Mouse (Mus musculus) gastrocnemius, postnatal 4 days (tissue): ENCODE data around the gene Ip6k1. TPM values are rescaled to one million over a fixed set of nuclear protein-coding genes. Genes with fewer than 3 reads are reported as not detected.
A peak's percentile ranks its signal among the peaks of the same experiment; 100 is the strongest.

Source experiments
- DNase-seq, 2 experiments: peaks; one replicate each; pipeline ENCODE4 v3.0.0; 2021 to 2022; ENCODE audit warnings: low spot score in 2 of 2, mixed read lengths in 2 of 2
- total RNA-seq, 2 experiments: library from RNA; stranded (reverse); gene quantifications; 2 replicates each; pipeline ENCODE4 v1.2.3; 2021

Gene Ip6k1
- total RNA-seq, 2 experiments from 2014 or later: 59.7 to 66.2 TPM

- no peak for DNase-seq
Observed at GRCm38 (mm10) chr9:108023216-108023615, 20.9 kb downstream of the Ip6k1 start.

- DNase-seq: no peak
Observed at GRCm38 (mm10) chr9:108026584-108026983, 24.3 kb downstream of the Ip6k1 start.

DNA sequence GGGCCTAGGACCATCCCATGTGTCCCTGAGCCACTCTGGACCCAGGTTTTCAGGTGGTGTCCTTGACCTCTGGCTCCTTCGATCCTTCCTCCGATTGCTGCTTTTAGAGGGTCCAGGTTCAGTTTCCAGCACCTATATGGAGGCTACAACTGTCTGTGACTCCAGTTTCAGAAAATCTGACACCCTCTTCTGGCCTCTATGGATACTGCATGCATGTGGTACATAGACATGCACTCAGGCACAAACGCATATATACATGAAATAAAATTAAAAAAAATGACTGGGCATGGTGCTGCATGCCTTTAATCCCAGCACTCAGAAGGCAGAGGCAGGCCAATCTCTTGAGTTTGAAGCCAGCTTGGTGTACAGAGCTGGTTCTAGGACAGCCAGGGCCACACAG lies 25.6 kb downstream of the Ip6k1 start:
- no peak for DNase-seq

DNA sequence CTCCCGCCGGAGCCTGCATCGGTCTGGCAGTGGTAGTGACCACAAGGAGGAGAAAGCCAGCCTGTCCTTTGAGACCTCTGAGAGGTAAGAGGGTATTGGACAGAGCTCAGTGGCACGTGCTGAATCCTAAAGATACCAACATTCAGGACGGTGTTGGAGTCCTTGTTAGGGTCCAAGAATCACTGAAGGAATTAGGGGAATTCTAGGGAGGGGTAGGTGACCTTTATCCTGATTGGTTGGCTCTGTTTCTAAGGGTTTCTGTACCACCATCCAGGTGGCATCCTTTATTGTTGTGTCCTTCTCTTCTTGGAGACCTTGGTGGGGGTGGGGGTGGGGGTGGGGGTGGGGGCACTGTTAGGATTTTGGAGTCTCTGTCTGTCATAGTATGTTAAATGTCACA lies 29.8 kb downstream of the Ip6k1 start:
- DNase-seq: no peak

DNA sequence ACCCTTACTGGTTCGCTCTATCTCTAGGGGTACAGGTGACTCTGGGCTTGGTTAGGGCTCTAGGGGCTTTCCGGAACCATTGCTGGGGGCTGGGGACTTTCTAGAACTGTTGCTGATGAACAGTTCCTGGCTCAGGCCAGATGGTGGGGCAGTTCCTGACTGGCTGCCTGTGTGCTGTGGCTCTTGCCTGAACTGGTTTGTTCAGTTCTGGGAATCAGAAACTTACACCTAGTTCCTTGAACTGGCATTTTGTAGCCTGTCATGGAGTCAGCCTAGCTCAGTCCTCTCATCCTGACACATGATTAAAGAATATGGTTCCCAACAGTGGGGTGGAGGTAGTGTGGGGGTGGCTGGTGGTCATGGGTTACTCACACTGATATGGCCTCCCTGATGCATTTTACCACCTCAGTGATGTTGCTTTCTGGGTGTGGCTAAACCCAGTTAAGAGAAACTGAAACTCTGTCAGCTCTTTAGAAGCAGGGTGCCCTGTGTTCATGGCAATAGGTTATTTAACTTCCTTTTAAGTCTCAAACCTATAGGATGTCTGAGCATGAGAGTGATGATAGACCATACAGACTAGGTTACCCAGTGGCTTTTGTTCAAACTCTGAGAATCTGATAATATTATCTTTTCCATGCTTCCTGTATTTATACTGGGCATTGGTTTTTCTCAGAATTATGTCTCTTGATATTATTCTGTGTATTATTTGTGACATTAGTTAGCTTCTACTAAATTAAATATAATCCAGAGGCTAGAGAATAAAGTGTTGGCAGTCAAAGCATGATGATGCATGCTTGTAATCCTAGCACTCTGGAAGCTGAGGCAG lies 33.2 kb downstream of the Ip6k1 start:
- DNase-seq: no peak

- DNase-seq: no peak
Observed at GRCm38 (mm10) chr9:108044751-108045492, 42.6 kb downstream of the Ip6k1 start.

- no peak for DNase-seq
Observed at GRCm38 (mm10) chr9:108046582-108046981, 44.3 kb downstream of the Ip6k1 start.

DNA sequence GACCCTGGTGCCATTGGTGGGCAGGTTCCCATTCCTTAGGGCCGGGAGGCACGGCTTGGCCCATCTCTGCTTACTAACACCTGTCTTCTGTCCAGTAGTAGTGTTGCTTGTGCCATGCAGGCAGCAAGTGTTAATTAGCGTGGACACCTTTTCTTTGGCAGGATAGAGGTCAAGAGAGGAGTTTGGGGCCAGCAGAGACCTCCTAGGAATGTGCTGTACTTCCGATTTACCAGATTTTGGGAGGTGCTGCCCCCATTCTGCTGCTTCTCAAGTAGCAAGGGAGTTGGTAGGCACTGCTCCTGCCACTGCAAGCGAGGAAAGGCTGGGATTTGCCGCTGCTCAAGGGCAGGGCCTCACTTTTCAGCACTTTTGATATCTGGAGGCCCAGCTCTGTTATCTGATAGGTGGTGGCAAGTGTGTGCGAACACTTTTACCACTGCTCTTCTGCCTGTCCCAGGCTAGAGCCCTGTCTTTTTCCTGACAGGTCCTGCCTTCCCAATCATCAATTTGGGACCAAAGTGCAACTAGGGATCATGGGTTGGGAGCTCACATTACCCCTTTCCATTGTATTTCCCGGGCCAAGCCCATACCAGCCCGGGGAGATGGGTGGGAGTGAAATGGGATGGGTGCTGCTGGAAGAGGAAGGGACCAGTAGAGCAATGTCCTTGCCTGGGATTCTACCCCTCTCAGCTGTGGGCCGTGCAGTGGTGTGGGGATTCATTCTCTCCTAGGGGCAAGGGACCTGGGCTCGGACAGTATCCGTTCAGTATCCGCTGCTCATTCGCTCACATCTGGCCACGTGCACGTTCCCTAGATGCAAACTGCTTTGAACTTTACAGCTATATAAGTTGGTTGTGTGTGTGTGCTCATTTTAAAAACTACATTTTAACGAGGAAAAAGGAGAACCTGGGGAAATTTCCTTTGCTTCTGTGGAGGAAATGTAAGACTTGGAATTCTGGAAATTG lies 45.6 kb downstream of the Ip6k1 start:
- DNase-seq: no peak

GRCm38 (mm10) chr9:108048566-108048955 lies 46.3 kb downstream of the Ip6k1 start:
- no peak for DNase-seq

DNA sequence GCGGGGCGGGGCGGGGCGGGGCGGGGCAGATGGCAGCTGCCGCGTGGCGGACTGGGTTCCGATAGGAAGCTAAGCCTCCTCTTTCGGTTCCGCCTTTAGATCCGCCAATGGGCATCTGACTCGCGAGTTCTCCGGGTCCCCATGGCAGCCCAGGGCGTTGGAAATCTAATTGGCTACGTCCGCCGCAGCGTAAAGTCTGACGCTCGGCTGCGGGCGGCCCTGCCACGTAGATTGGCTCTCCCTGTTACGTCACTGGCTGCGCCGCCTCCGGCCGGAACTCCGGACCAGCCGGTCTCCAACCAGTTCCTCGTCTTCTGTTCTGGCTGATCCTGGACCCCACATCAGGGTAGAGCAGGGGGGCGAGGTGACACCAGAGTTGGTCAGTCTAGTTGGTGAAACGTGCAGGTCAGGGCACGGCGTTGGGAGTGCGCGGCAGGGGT lies 46.7 kb downstream of the Ip6k1 start, which contains the start of gene Gmppb:
Gene Gmppb (plus strand): TSS at position 227 of the 440 bp plus-strand sequence.
- peak; percentile 87 to 95 for DNase-seq

DNA sequence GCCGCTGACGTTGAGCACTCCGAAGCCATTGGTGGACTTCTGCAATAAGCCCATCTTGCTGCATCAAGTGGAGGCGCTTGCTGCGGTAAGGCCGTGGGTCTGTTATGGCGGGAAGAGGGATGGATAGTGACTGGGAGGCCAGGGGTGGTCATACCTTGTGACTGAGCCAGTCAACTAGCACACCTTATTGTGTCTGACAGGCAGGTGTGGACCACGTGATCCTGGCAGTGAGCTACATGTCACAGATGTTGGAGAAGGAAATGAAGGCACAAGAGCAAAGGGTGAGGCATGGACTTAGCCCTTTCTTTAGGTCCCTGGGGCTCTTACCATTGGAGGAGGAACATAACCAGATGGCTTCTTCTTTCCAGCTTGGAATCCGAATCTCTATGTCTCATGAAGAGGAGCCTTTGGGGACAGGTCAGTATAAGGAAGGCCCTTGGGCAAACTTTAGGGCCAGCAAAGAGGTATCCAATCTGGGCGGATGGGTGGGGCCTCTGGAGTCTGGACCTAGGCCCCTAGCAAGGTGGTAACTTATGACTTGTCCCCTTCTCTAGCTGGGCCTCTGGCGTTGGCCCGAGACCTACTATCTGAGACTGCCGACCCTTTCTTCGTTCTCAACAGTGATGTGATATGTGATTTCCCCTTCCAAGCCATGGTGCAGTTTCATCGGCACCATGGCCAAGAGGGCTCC lies 47.4 kb downstream of the Ip6k1 start:
- peak in 1 of 2 experiments; percentile 7 for DNase-seq

- peak in 1 of 2 experiments; percentile 7 for DNase-seq
Observed at GRCm38 (mm10) chr9:108051184-108051930, 49.1 kb downstream of the Ip6k1 start.

DNA sequence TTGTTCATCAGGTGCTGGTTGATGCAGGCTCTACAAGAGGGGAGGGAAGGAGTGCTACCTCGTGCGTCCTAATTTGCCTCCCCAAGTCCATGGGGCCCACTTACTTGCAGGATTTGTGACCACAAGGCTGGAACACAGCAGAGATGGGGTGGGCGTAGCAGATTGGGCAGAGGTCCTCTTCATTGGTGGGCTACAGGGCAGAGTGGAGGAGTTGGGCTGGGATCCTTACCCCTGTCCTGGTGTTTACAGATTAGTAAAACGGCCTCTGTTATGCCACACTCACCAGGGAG lies 49.6 kb downstream of the Ip6k1 start:
- no peak for DNase-seq

DNA sequence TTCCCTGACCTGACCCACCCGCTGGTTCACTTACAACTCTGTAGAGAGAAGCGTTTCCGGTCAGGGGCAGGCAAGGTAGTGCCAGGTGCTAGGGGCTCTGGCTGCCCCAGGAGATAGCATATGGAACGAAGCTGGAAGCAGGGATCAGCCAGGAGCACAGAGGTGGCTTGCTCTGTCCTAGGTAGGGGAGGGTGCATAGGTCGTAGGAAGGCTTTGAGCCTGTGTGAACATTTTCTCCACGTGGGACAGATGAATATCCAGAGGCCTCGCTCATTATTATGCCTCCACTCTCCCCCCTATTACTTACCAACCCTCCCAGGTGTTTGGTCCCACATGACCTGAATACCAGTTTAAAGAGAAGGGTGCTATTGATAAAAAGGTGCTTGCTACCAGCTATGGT lies 50.1 kb downstream of the Ip6k1 start:
- peak in 1 of 2 experiments; percentile 10 for DNase-seq

- DNase-seq: peak; percentile 90 to 96
Observed at GRCm38 (mm10) chr9:108052885-108053664, 50.8 kb downstream of the Ip6k1 start, which contains the start of gene Amigo3. Amigo3 (plus strand) TSS chr9:108053159.

DNA sequence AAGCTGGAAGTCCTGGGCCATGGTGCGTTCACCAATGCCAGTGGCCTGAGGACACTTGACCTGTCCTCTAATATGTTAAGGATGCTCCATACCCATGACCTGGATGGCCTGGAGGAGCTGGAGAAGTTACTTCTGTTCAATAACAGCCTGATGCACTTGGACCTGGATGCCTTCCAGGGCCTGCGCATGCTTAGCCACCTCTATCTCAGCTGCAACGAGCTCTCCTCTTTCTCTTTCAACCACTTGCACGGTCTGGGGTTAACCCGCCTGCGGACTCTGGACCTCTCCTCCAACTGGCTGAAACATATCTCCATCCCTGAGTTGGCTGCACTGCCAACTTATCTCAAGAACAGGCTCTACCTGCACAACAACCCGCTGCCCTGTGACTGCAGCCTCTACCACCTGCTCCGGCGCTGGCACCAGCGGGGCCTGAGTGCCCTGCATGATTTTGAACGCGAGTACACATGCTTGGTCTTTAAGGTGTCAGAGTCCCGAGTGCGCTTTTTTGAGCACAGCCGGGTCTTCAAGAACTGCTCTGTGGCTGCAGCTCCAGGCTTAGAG lies 51.4 kb downstream of the Ip6k1 start:
- DNase-seq: peak in 1 of 2 experiments; percentile 7

DNA sequence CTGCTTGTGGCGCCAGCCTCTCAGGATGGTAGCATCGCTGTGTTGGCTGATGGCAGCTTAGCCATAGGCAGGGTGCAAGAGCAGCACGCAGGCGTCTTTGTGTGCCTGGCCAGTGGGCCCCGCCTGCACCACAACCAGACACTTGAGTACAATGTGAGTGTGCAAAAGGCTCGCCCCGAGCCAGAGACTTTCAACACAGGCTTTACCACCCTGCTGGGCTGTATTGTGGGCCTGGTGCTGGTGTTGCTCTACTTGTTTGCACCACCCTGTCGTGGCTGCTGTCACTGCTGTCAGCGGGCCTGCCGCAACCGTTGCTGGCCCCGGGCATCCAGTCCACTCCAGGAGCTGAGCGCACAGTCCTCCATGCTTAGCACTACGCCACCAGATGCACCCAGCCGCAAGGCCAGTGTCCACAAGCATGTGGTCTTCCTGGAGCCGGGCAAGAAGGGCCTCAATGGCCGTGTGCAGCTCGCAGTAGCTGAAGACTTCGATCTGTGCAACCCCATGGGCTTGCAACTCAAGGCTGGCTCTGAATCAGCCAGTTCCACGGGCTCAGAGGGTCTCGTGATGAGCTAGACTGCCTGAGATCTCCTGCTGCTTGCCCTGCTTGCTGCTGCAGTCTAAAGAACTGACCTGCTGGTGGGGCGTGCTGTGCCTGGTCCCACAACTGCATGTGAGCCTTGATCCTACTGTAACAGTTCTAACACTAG lies 52.2 kb downstream of the Ip6k1 start:
- DNase-seq: peak in 1 of 2 experiments; percentile 11

GRCm38 (mm10) chr9:108055061-108055460 lies 52.8 kb downstream of the Ip6k1 start:
- DNase-seq: peak in 1 of 2 experiments; percentile 7
